Mouse (Mus musculus) olfactory bulb, adult 2 months (tissue): Measurements from ENCODE around the gene Emg1.

Source experiments
- CTCF ChIP-seq: fragments of 200-500 bp; IDR thresholded peaks from 2 replicates; pipeline ENCODE4 v1.5.1; 2012; ENCODE audit warnings: low read depth, mild to moderate bottlenecking, low read length, moderate library complexity; ENCODE audit not compliant: insufficient read depth
- POLR2A ChIP-seq: fragments of 200-500 bp; IDR thresholded peaks from 2 replicates; pipeline ENCODE4 v1.6.1; 2012; ENCODE audit warnings: mild to moderate bottlenecking, low read depth, low read length, moderate library complexity; ENCODE audit not compliant: insufficient read depth

DNA sequence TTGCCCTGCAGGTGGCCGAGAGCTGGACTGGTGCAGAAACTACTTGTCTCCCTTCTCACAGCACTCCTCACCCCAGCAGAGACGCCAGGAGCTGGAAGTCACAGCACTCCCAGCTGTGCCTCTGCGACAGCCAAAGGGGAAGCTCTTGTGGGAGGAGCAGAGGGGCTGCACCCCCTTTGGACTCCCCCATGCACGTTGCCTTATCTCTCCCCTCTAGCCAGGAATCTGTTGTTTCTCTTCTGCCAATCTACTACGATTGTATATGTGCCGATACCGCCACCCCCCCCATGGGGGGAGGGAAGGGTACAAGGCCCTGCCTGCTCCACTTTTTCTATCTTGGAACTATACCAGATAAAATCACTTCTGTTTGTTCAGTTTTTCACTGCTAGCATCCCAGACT is 8.2 kb downstream of the Emg1 start:
- TF ChIP-seq CTCF (no peak), POLR2A (no peak)
